Mouse (Mus musculus) thymus, adult 2 months (tissue): ENCODE data around the gene Cdhr2. TPM values are rescaled to one million over a fixed set of nuclear protein-coding genes. Genes with fewer than 3 reads are reported as not detected.

Experiments used
- DNase-seq: peaks from one replicate; pipeline ENCODE4 v3.0.0; 2021
- H3K27ac ChIP-seq: fragments of 200-500 bp; 2 replicates; pipeline ENCODE4 v1.5.1; 2012; ENCODE audit warnings: low read length, control low read depth; ENCODE audit not compliant: control insufficient read depth, insufficient read depth
- H3K27me3 ChIP-seq: fragments of 200-500 bp; 2 replicates; pipeline ENCODE4 v1.6.1; 2012; ENCODE audit warnings: mild to moderate bottlenecking, low read length, moderate library complexity, mixed read lengths; ENCODE audit not compliant: control insufficient read depth, insufficient read depth
- H3K36me3 ChIP-seq: fragments of 200-500 bp; 2 replicates; pipeline ENCODE4 v1.6.1; 2012; ENCODE audit warnings: mild to moderate bottlenecking, low read length, moderate library complexity; ENCODE audit not compliant: control insufficient read depth, insufficient read depth
- H3K4me1 ChIP-seq: fragments of 200-500 bp; replicated peaks from 2 replicates; pipeline ENCODE4 v1.6.1; 2012; ENCODE audit warnings: low read length; ENCODE audit not compliant: control insufficient read depth, insufficient read depth
- H3K4me3 ChIP-seq: fragments of 200-500 bp; 2 replicates; pipeline ENCODE4 v1.5.1; 2012; ENCODE audit warnings: mild to moderate bottlenecking, low read length, control low read depth, moderate library complexity; ENCODE audit not compliant: control insufficient read depth, insufficient read depth
- CTCF ChIP-seq: fragments of 200-500 bp; IDR thresholded peaks from 2 replicates; pipeline ENCODE4 v1.5.1; 2012; ENCODE audit warnings: mild to moderate bottlenecking, control low read depth, low read length, moderate library complexity, borderline replicate concordance; ENCODE audit not compliant: control insufficient read depth, poor library complexity, insufficient read depth; ENCODE audit errors: extremely low read depth
- POLR2A ChIP-seq: fragments of 200-500 bp; IDR thresholded peaks from 2 replicates; pipeline ENCODE4 v1.6.1; 2012; ENCODE audit warnings: mild to moderate bottlenecking, low read length, control low read depth, moderate library complexity; ENCODE audit not compliant: control insufficient read depth, poor library complexity, insufficient read depth; ENCODE audit errors: extremely low read depth
- WGBS: fragments of 180-500 bp; shearing (Covaris S2); methylation state at CpG from one replicate; pipeline ENCODE4 v1.1.7; 2018; 5-methylcytosine and 5-hydroxymethylcytosine counted together
- polyA plus RNA-seq: library from polyadenylated mRNA; depleted of rRNA; stranded (reverse); fragments of >200 nt; gene quantifications from 2 replicates; pipeline ENCODE4 v1.2.3, GENCODE M21; 2012; rRNA removed

The Cdhr2 gene
- polyA plus RNA-seq, result 1.2 and 1.3 TPM in 2 replicates

DNA sequence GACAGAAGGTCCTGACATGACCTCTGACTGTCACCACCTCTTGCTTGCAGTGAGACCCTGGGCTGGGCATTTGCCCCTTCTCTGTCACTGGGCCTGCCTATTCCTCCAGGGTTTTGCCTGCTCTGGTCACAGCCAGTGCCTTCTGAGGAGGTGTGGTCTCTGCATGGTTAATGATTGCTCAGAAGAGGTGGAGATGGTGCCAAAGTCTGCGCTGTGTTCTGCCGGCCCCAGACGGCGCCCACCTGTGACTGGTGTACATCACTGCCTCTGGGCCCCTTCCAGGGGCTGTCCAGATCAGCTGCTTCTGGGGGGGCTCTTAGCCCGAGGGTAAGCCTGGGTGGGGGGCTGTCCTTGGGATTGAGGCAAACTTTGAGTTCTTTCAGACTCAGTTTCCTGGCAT is at the start of gene Cdhr2:
TSS of gene Cdhr2 (plus strand) at position 219 of the 400 bp plus-strand sequence.
- WGBS, result 88% methylated on average over 5 of the region's 5 CpGs
- H3K4me3 ChIP-seq, result no peak within 1 kb of the TSS
- no peak for TF ChIP-seq CTCF
- no peak for TF ChIP-seq POLR2A
- no peaks in the 10 kb centered on the region for H3K36me3 ChIP-seq
- H3K4me1 ChIP-seq, result 0 out of 2 replicates have a peak, but pooled peaks cover 6% of the 10 kb centered on the region
- no peak within 1 kb of the TSS for H3K27ac ChIP-seq
- DNase-seq, result no peak
- no peaks in the 10 kb centered on the region for H3K27me3 ChIP-seq

DNA sequence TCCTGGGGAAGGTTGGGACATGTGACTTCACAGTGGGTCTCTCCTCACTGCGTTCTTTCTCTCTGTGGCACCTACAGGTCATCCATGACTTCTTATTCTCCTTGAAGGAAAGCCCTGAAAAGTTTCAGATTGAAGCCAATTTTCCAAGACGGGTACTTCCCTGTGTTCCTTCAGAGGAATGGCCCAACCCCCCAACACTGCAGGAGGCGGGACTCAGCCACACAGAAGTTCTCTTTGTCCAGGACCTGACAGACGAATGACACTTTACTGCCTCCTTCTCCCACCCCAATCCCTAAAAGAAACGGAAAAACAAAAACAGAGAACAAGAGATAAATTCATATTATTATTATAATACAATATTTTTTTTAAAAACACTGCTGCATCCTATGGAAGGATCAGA is 40.4 kb upstream of the Cdhr2 start:
- H3K4me1 ChIP-seq, result 0 out of 2 replicates have a peak, but pooled peaks cover 2% of the 10 kb centered on the region
- TF ChIP-seq POLR2A (no peak), CTCF (no peak)
- no peak for DNase-seq
- H3K27ac ChIP-seq, result no peak overlapping the region
- no peak overlapping the region for H3K4me3 ChIP-seq
- 94% methylated on average over 5 of the region's 5 CpGs for WGBS
- peaks cover 43% of the 10 kb centered on the region for H3K36me3 ChIP-seq
- H3K27me3 ChIP-seq, result no peaks in the 10 kb centered on the region

DNA sequence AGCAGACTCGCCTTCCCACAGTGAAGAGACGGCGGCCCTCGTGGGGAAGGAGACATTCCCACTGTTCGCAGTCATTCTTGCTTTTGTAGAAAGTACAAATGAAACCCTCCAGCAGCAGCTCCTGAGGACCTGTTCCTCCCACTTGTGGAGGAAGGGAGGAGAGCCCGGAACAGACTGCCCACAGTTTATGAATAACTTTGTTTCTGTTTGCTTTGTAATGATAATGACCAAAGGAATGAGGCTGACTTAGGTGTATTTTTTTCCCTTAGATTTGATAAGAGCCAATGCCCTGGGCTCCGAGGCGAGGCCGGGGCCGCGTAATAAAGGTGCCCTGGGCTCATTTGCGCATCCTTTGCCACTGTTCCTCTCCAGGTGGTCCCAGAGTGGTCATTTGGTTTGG is 39.9 kb upstream of the Cdhr2 start:
- H3K27me3 ChIP-seq, result no peaks in the 10 kb centered on the region
- no peak overlapping the region for H3K4me3 ChIP-seq
- H3K36me3 ChIP-seq, result peaks cover 38% of the 10 kb centered on the region
- TF ChIP-seq POLR2A (no peak), CTCF (no peak)
- no peak overlapping the region for H3K27ac ChIP-seq
- 97% methylated on average over 12 of the region's 12 CpGs for WGBS
- H3K4me1 ChIP-seq, result 0 out of 2 replicates have a peak, but pooled peaks cover under 1% of the 10 kb centered on the region
- DNase-seq, result no peak

DNA sequence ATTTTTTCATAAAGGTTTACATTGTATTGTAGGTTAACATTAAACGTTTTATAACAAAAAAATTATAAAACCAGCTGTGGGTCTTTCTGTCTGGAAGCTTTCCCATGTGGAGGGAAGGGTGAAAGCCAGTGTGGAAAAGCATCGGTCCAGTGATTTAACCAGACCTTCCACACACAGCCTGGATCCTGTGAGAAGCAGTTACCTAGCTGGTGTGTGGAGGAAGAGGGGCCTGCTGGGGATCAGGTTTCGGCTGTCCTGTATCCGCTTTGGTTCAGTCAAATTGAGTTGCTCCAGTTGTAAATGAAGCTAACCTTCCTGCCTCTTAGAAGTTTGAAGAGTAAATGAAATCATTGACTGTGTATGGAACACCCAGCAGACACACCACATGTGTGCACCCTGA is 37.3 kb upstream of the Cdhr2 start:
- H3K36me3 ChIP-seq, result peaks cover 20% of the 10 kb centered on the region
- H3K27ac ChIP-seq, result no peak overlapping the region
- no peak for DNase-seq
- H3K4me1 ChIP-seq, result no peaks in the 10 kb centered on the region
- no peak for TF ChIP-seq POLR2A
- TF ChIP-seq CTCF, result no peak
- no peaks in the 10 kb centered on the region for H3K27me3 ChIP-seq
- WGBS, result 92% methylated on average over 4 of the region's 4 CpGs
- H3K4me3 ChIP-seq, result no peak overlapping the region

DNA sequence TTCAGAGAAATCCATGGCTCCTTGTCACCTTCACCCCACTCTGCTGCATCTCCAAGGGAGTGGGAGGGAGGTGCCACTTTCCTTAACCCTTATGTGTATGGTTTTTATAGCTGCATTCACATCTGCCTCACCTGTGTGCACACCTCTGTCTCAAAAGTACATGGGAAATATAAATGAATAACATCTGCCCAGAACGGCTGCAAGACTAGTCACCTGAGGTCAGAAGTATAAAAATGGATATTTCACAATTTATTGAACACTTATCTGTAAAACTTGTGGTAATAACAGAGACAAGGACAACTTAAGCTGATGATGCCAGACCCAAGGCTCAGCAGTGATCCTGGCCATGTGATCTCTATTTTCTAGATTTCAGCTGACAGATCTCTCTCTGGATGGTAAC is 36.8 kb upstream of the Cdhr2 start:
- DNase-seq, result no peak
- H3K27me3 ChIP-seq, result no peaks in the 10 kb centered on the region
- H3K4me1 ChIP-seq, result no peaks in the 10 kb centered on the region
- no peak overlapping the region for H3K4me3 ChIP-seq
- no peak for TF ChIP-seq CTCF
- TF ChIP-seq POLR2A, result no peak
- 98% methylated on average over 1 of the region's 1 CpGs for WGBS
- H3K27ac ChIP-seq, result no peak overlapping the region
- H3K36me3 ChIP-seq, result peaks cover 20% of the 10 kb centered on the region

DNA sequence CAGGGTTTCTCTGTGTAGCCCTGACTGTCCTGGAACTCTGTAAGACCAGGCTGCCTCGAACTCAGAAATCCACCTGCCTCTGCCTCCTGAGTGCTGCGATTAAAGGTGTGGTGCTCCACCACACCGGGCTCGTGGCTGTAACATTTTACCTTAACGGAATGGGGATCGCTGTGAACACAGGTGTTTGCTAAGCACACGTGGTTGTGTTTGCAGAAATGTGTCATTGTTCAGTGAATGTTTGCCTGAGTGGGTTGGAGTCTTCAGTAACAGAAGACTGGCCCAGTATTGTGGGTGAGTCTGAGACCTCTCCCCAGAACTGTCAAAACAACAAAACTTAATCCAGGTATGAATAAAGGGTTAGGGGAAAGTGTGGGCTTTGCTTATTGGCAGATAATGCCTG is 36.2 kb upstream of the Cdhr2 start:
- Histone ChIP-seq H3K27me3 (no peaks in the 10 kb centered on the region), H3K36me3 (peaks cover 20% of the 10 kb centered on the region), H3K4me1 (no peaks in the 10 kb centered on the region; the same call in 1 of the 2 replicates), H3K4me3 (no peak overlapping the region), H3K27ac (no peak overlapping the region)
- no peak for DNase-seq
- WGBS, result 96% methylated on average over 7 of the region's 7 CpGs
- TF ChIP-seq CTCF, result no peak
- no peak for TF ChIP-seq POLR2A

DNA sequence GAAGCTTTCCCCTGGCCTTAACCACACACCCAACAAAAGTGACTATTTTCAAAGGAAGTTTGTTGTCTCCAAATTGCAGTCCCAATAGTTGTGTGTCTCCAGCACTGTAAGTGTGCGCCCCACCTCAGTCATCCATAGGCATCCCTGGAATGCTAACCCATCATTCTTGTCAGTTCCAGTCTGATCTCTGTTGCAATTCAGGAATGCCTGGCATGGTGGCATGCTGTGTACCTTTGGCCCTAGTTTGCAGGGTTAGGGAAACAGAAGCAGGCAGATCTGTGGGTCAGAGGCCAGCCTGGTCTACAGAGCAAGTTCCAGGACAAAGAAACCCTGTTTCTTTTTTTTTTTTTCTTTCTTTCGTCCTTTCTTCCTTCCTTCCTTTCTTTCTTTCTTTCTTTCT is 30.8 kb upstream of the Cdhr2 start:
- H3K36me3 ChIP-seq, result no peaks in the 10 kb centered on the region
- 79% methylated on average over 2 of the region's 2 CpGs for WGBS
- TF ChIP-seq CTCF, result no peak
- no peak for TF ChIP-seq POLR2A
- DNase-seq, result no peak
- no peak overlapping the region for H3K27ac ChIP-seq
- H3K4me3 ChIP-seq, result no peak overlapping the region
- no peaks in the 10 kb centered on the region for H3K27me3 ChIP-seq
- H3K4me1 ChIP-seq, result peaks cover 4% of the 10 kb centered on the region; the same call in 1 of the 2 replicates
